Comparison of ENCODE assay signal across 18 mouse cellular contexts in genomic region chr11:70469764-70470163, GRCm38 (mm10). TPM values are rescaled to one million over a fixed set of nuclear protein-coding genes. Genes with fewer than 3 reads are reported as not detected.
"Had no signal": no experiment of that assay in that cellular context is flagged by ENCODE, and none has a peak within 500 bp of the region (broad histone marks: within the 10 kb centered on the region; RNA-seq: fewer than 3 reads in every experiment).

No protein-coding gene starts in this region.

- DNase-seq: lung, adult 18-20 months; lung, embryonic 14.5 days; lung, postnatal 10 days; lung, postnatal 4 days; right cerebral cortex, postnatal 14 days; spleen, adult 18-20 months; thymus, adult 2 months; thymus, postnatal 25 days; thymus, postnatal 4 days had no signal

- H3K27ac ChIP-seq: midbrain, embryonic 13.5 days; midbrain, embryonic 15.5 days; neural tube, embryonic 12.5 days; stomach, embryonic 15.5 days had no signal

- H3K36me3 ChIP-seq: midbrain, embryonic 13.5 days; midbrain, embryonic 15.5 days; neural tube, embryonic 12.5 days; stomach, embryonic 15.5 days had no signal

- H3K27me3 ChIP-seq: stomach, embryonic 15.5 days had no signal

- H3K4me3 ChIP-seq: megakaryocyte, embryonic 14.5 days; midbrain, embryonic 13.5 days; midbrain, embryonic 15.5 days; neural tube, embryonic 12.5 days; stomach, embryonic 15.5 days had no signal

- H3K9ac ChIP-seq: lung, embryonic 14.5 days; midbrain, embryonic 13.5 days; midbrain, embryonic 15.5 days; neural tube, embryonic 12.5 days; stomach, embryonic 15.5 days had no signal

RNA-seq across cellular contexts. Expression of gene Cxcl16, which starts 10.0 kb away (rescaled TPM):
- total RNA-seq: neutrophil, adult 5-6 weeks had no signal

RNA-seq across cellular contexts. Expression of gene Zmynd15, which starts 10.5 kb away (rescaled TPM):
- total RNA-seq: monocyte, adult 5-6 weeks had no signal

RNA-seq across cellular contexts. Expression of gene Tm4sf5, which starts 35.3 kb away (rescaled TPM):
- total RNA-seq: megakaryocyte progenitor cell, adult 5-6 weeks; monocyte, adult 5-6 weeks; neutrophil, adult 5-6 weeks had no signal
- polyA plus RNA-seq: midbrain, embryonic 11.5 days; neural tube, embryonic 12.5 days had no signal
